ENCODE assay signal across 9 mouse cellular contexts in genomic region chr3:34021259-34021828, GRCm38 (mm10). TPM values are rescaled to one million over a fixed set of nuclear protein-coding genes. Genes with fewer than 3 reads are reported as not detected.
A peak's percentile ranks its signal among the peaks of the same experiment; 100 is the strongest.
DNase-seq lines count a peak whose midpoint lies in the region; ATAC-seq and TF ChIP-seq lines count a peak whose summit lies in the region.
"Had no signal": no experiment of that assay in that cellular context is flagged by ENCODE, and none has a peak within 500 bp of the region (broad histone marks: within the 10 kb centered on the region; RNA-seq: fewer than 3 reads in every experiment).

No protein-coding gene starts in this region.

- H3K27ac ChIP-seq in heart, embryonic 16.5 days (ENCODE audit: low read length) = no peak overlapping the region
- H3K27ac ChIP-seq in brown adipose tissue, adult 24 weeks (replicated peaks; ENCODE audit: low read depth, low read length) = no peak overlapping the region
- no peak overlapping the region for H3K27ac ChIP-seq in hindbrain, postnatal 0 days
- H3K27ac ChIP-seq in midbrain, embryonic 14.5 days (replicated peaks; ENCODE audit: low read depth, low read length) = no peak overlapping the region

- H3K4me2 ChIP-seq in heart, embryonic 16.5 days (ENCODE audit: low read depth, low read length) = peak overlapping the region; percentile 68
- H3K4me2 ChIP-seq in hindbrain, postnatal 0 days (ENCODE audit: low read depth, low read length) = peak overlapping the region; percentile 76
- peak overlapping the region; percentile 68 for H3K4me2 ChIP-seq in midbrain, embryonic 14.5 days (ENCODE audit: low read length)

- TF ChIP-seq CTCF in hindbrain, postnatal 0 days (IDR thresholded peaks at IDR 0.05; ENCODE audit: low read depth) = no peak

- peak overlapping the region; percentile 70 for H3K4me3 ChIP-seq in heart, embryonic 16.5 days (ENCODE audit: low read length)
- peak overlapping the region; percentile 11; the same call in 1 of the 2 replicates for H3K4me3 ChIP-seq in brown adipose tissue, adult 24 weeks (ENCODE audit: insufficient read depth, low read depth, low read length)
- H3K4me3 ChIP-seq in hindbrain, postnatal 0 days (ENCODE audit: low read length) = peak overlapping the region; percentile 97
- H3K4me3 ChIP-seq in midbrain, embryonic 14.5 days (replicated peaks; ENCODE audit: low read depth, low read length) = peak overlapping the region; percentile 96

- no peaks in the 10 kb centered on the region for H3K36me3 ChIP-seq in heart, embryonic 16.5 days (ENCODE audit: control insufficient read depth, insufficient read depth)
- no peaks in the 10 kb centered on the region for H3K36me3 ChIP-seq in hindbrain, postnatal 0 days (ENCODE audit: insufficient read depth, low read length)
- H3K36me3 ChIP-seq in midbrain, embryonic 14.5 days (ENCODE audit: control insufficient read depth, insufficient read depth, low read length) = no peaks in the 10 kb centered on the region

- no peak for ATAC-seq in heart, embryonic 16.5 days (replicated peaks; ENCODE audit: extremely low read depth, insufficient read depth, low FRiP score)
- ATAC-seq in hindbrain, postnatal 0 days = no peak
- ATAC-seq in midbrain, embryonic 14.5 days (ENCODE audit: low FRiP score, low TSS enrichment) = no peak

- H3K9me3 ChIP-seq in heart, embryonic 16.5 days (replicated peaks; ENCODE audit: control insufficient read depth, low read length) = no peaks in the 10 kb centered on the region
- no peaks in the 10 kb centered on the region for H3K9me3 ChIP-seq in hindbrain, postnatal 0 days (ENCODE audit: low read length)
- no peaks in the 10 kb centered on the region for H3K9me3 ChIP-seq in midbrain, embryonic 14.5 days (ENCODE audit: control insufficient read depth, low read length)

- DNase-seq in heart, adult 8-10 months (ENCODE audit: low spot score) = no peak
- no peak for DNase-seq in hindbrain, postnatal 0 days (ENCODE audit: low spot score)
- no peak for DNase-seq in midbrain, embryonic 14.5 days
- DNase-seq in layer of hippocampus, adult 8-10 months (ENCODE audit: low spot score in 2 of 2) = no peak
- no peak for DNase-seq in urinary bladder, postnatal 14 days (ENCODE audit: low spot score)
- no peak for DNase-seq in adipocyte (ENCODE audit: low spot score)
- DNase-seq: cerebellum, postnatal 25 days had no signal

- peaks cover 23% of the 10 kb centered on the region for H3K4me1 ChIP-seq in heart, embryonic 16.5 days (ENCODE audit: control insufficient read depth, insufficient read depth, low read length)
- peaks cover 2% of the 10 kb centered on the region for H3K4me1 ChIP-seq in brown adipose tissue, adult 24 weeks (ENCODE audit: control insufficient read depth, insufficient read depth, insufficient read length, low read length)
- H3K4me1 ChIP-seq in hindbrain, postnatal 0 days (ENCODE audit: insufficient read depth, low read length) = 0 out of 2 replicates have a peak, but pooled peaks cover 4% of the 10 kb centered on the region
- H3K4me1 ChIP-seq in midbrain, embryonic 14.5 days (ENCODE audit: control insufficient read depth, insufficient read depth, low read length) = peaks cover 14% of the 10 kb centered on the region

- peak overlapping the region; percentile 100 for H3K9ac ChIP-seq in heart, embryonic 16.5 days (ENCODE audit: low read length)
- peak overlapping the region; percentile 93; the same call in 1 of the 2 replicates for H3K9ac ChIP-seq in hindbrain, postnatal 0 days (replicated peaks; ENCODE audit: low read length)
- H3K9ac ChIP-seq in midbrain, embryonic 14.5 days (replicated peaks; ENCODE audit: low read length) = peak overlapping the region; percentile 96; the same call in 1 of the 2 replicates

- H3K27me3 ChIP-seq in heart, embryonic 16.5 days (ENCODE audit: control insufficient read depth, insufficient read depth, low read length) = no peaks in the 10 kb centered on the region
- no peaks in the 10 kb centered on the region for H3K27me3 ChIP-seq in hindbrain, postnatal 0 days (ENCODE audit: insufficient read depth, low read length)
- no peaks in the 10 kb centered on the region for H3K27me3 ChIP-seq in midbrain, embryonic 14.5 days (ENCODE audit: control insufficient read depth, insufficient read depth, low read length)

- 40% methylated on average over 4 of the region's 4 CpGs for WGBS in heart, embryonic 16.5 days
- 67% methylated on average over 4 of the region's 4 CpGs for WGBS in hindbrain, postnatal 0 days
- WGBS in midbrain, embryonic 14.5 days = 73% methylated on average over 4 of the region's 4 CpGs

RNA-seq across cellular contexts. Expression of gene Fxr1, which starts 1.6 kb away (rescaled TPM):
- polyA plus RNA-seq in heart, embryonic 16.5 days (2015; fragmentation: Nextera tagmentation; extraction: Ambion mirVana) = 67.4 and 73.1 TPM in 2 replicates
- total RNA-seq in heart, adult 8-10 months (2022) = 100 to 1,000 TPM; 186 to 210 (median 200) TPM
- polyA plus RNA-seq in brown adipose tissue, adult 24 weeks (2012; ENCODE audit: insufficient read depth, insufficient read length, missing spikeins) = 95.6 and 116 TPM in 2 replicates
- 28.6 and 32.2 TPM in 2 replicates for total RNA-seq in hindbrain, postnatal 0 days (2014; rRNA removed)
- polyA plus RNA-seq in hindbrain, postnatal 0 days (2015; fragmentation: Nextera tagmentation; extraction: Ambion mirVana) = 28.5 and 29.6 TPM in 2 replicates
- 39.8 and 44.3 TPM in 2 replicates for polyA plus RNA-seq in midbrain, embryonic 14.5 days (2014; fragmentation: Nextera tagmentation; extraction: Ambion mirVana)
- 10 to 100 TPM; 77.0 to 94.6 (median 88.5) TPM for total RNA-seq in layer of hippocampus, adult 8-10 months (2022)

RNA-seq across cellular contexts. Expression of gene Dnajc19, which starts 59.8 kb away (rescaled TPM):
- polyA plus RNA-seq in heart, embryonic 16.5 days (2015; fragmentation: Nextera tagmentation; extraction: Ambion mirVana) = 123 and 126 TPM in 2 replicates
- 100 to 1,000 TPM; 134 to 161 (median 146) TPM for total RNA-seq in heart, adult 8-10 months (2022)
- polyA plus RNA-seq in brown adipose tissue, adult 24 weeks (2012; ENCODE audit: insufficient read depth, insufficient read length, missing spikeins) = 300 and 385 TPM in 2 replicates
- 83.3 and 89.5 TPM in 2 replicates for total RNA-seq in hindbrain, postnatal 0 days (2014; rRNA removed)
- 191 and 192 TPM in 2 replicates for polyA plus RNA-seq in hindbrain, postnatal 0 days (2015; fragmentation: Nextera tagmentation; extraction: Ambion mirVana)
- polyA plus RNA-seq in midbrain, embryonic 14.5 days (2014; fragmentation: Nextera tagmentation; extraction: Ambion mirVana) = 138 and 158 TPM in 2 replicates
- total RNA-seq in layer of hippocampus, adult 8-10 months (2022) = 10 to 100 TPM; 41.3 to 59.3 (median 53.6) TPM

Comparison
In these comparisons a context has a peak if more than half of its experiments do, and no peak if none do; other contexts are left out.
1. H3K4me3 ChIP-seq: peak in every context shown above with its lines; median percentile 97 in hindbrain, postnatal 0 days; 96 in midbrain, embryonic 14.5 days; 70 in heart, embryonic 16.5 days; 11 in brown adipose tissue, adult 24 weeks.